Mouse (Mus musculus) liver, embryonic 13.5 days (tissue): ENCODE data around the gene Slco2a1. TPM values are rescaled to one million over a fixed set of nuclear protein-coding genes. Genes with fewer than 3 reads are reported as not detected.

ENCODE experiments used
- ATAC-seq: fragments of 200-750 bp; cut with Nextera tagmentation; 2 replicates; pipeline ENCODE4 v1.8.0; 2017; ENCODE audit warnings: low read depth, mild to moderate bottlenecking, moderate number of reproducible peaks, moderate library complexity
- DNase-seq: peaks from one replicate; pipeline ENCODE4 v3.0.0; 2022
- H3K27ac ChIP-seq: fragments of 300-500 bp; sonication (generic); 2 replicates; pipeline ENCODE4 v1.5.1; 2015; ENCODE audit warnings: moderate library complexity, mild to moderate bottlenecking, inconsistent platforms
- H3K27me3 ChIP-seq: fragments of 300-500 bp; sonication (generic); 2 replicates; pipeline ENCODE4 v1.6.1; 2015; ENCODE audit warnings: mild to moderate bottlenecking, inconsistent platforms
- H3K36me3 ChIP-seq: fragments of 300-500 bp; sonication (generic); 2 replicates; pipeline ENCODE4 v1.6.1; 2015; ENCODE audit warnings: mild to moderate bottlenecking, inconsistent platforms
- H3K4me1 ChIP-seq: fragments of 300-500 bp; sonication (generic); replicated peaks from 2 replicates; pipeline ENCODE4 v1.6.1; 2015; ENCODE audit warnings: inconsistent platforms
- H3K4me2 ChIP-seq: fragments of 300-500 bp; sonication (generic); 2 replicates; pipeline ENCODE4 v1.6.1; 2015; ENCODE audit warnings: inconsistent platforms, mild to moderate bottlenecking, moderate library complexity
- H3K4me3 ChIP-seq: fragments of 300-500 bp; sonication (generic); replicated peaks from 2 replicates; pipeline ENCODE4 v1.5.1; 2015; ENCODE audit warnings: mild to moderate bottlenecking, inconsistent platforms
- H3K9ac ChIP-seq: fragments of 300-500 bp; sonication (generic); 2 replicates; pipeline ENCODE4 v1.6.1; 2015; ENCODE audit warnings: mild to moderate bottlenecking, inconsistent platforms
- H3K9me3 ChIP-seq: fragments of 300-500 bp; sonication (generic); replicated peaks from 2 replicates; pipeline ENCODE4 v1.6.1; 2016; ENCODE audit warnings: inconsistent platforms
- WGBS: fragments of 180-500 bp; shearing (Covaris S2); methylation state at CpG from one replicate; pipeline ENCODE4 v1.1.7; 2015; ENCODE audit not compliant: insufficient replicate concordance; 5-methylcytosine and 5-hydroxymethylcytosine counted together
- polyA plus RNA-seq: library from polyadenylated mRNA; unstranded; fragments of >200 nt; fragmentation: Nextera tagmentation; extraction: Ambion mirVana; gene quantifications from 2 replicates; pipeline ENCODE4 v1.2.1, GENCODE M21; 2015

The Slco2a1 gene
- polyA plus RNA-seq, 1 experiment from 2014 or later, result 1.5 TPM

- Histone ChIP-seq H3K27me3 (no peaks in the 10 kb centered on the region), H3K9me3 (no peaks in the 10 kb centered on the region)
- 65% methylated on average over 7 of the region's 7 CpGs for WGBS
Observed at GRCm38 (mm10) chr9:103071541-103072203, 83.2 kb downstream of the Slco2a1 start.

GRCm38 (mm10) chr9:103072204-103072599, 83.7 kb downstream of the Slco2a1 start:
- H3K4me3 ChIP-seq, result no peak overlapping the region
- DNase-seq (no peak), ATAC-seq (no peak)
- WGBS, result 73% methylated on average over 6 of the region's 6 CpGs
- no peaks in the 10 kb centered on the region for H3K27me3 ChIP-seq
- H3K36me3 ChIP-seq, result no peaks in the 10 kb centered on the region
- H3K9me3 ChIP-seq, result no peaks in the 10 kb centered on the region
- H3K27ac ChIP-seq, result no peak overlapping the region
- no peaks in the 10 kb centered on the region for H3K4me1 ChIP-seq
- H3K9ac ChIP-seq, result no peak overlapping the region
- no peak overlapping the region for H3K4me2 ChIP-seq

More at GRCm38 (mm10) chr9:103071541-103072203, 83.2 kb downstream of the Slco2a1 start:
- Histone ChIP-seq H3K27ac (no peak overlapping the region), H3K36me3 (no peaks in the 10 kb centered on the region), H3K4me2 (no peak overlapping the region), H3K9ac (no peak overlapping the region), H3K4me3 (no peak overlapping the region), H3K4me1 (no peaks in the 10 kb centered on the region)
- ATAC-seq, result no peak
- no peak for DNase-seq

GRCm38 (mm10) chr9:103072926-103073515, 84.5 kb downstream of the Slco2a1 start:
- Histone ChIP-seq H3K4me3 (no peak overlapping the region), H3K4me2 (no peak overlapping the region), H3K36me3 (no peaks in the 10 kb centered on the region), H3K27me3 (no peaks in the 10 kb centered on the region), H3K9me3 (no peaks in the 10 kb centered on the region), H3K4me1 (no peaks in the 10 kb centered on the region; the same call in 1 of the 2 replicates), H3K27ac (no peak overlapping the region), H3K9ac (no peak overlapping the region)
- no peak for ATAC-seq
- no peak for DNase-seq
- WGBS, result 59% methylated on average over 11 of the region's 11 CpGs

- no peak overlapping the region for H3K4me3 ChIP-seq
- no peak overlapping the region for H3K9ac ChIP-seq
- ATAC-seq, result no peak
- no peak for DNase-seq
- 71% methylated on average over 21 of the region's 21 CpGs for WGBS
- H3K4me2 ChIP-seq, result no peak overlapping the region
- H3K27ac ChIP-seq, result no peak overlapping the region
- no peaks in the 10 kb centered on the region for H3K27me3 ChIP-seq
- H3K4me1 ChIP-seq, result no peaks in the 10 kb centered on the region; the same call in 1 of the 2 replicates
- H3K36me3 ChIP-seq, result no peaks in the 10 kb centered on the region
- H3K9me3 ChIP-seq, result no peaks in the 10 kb centered on the region
Observed at GRCm38 (mm10) chr9:103076836-103077531, 88.5 kb downstream of the Slco2a1 start.

GRCm38 (mm10) chr9:103078194-103078691, 89.7 kb downstream of the Slco2a1 start:
- 47% methylated on average over 6 of the region's 6 CpGs for WGBS

GRCm38 (mm10) chr9:103080211-103080610, 91.7 kb downstream of the Slco2a1 start:
- Histone ChIP-seq H3K36me3 (no peaks in the 10 kb centered on the region), H3K4me3 (no peak overlapping the region), H3K27ac (no peak overlapping the region), H3K9ac (no peak overlapping the region), H3K9me3 (no peaks in the 10 kb centered on the region), H3K4me1 (no peaks in the 10 kb centered on the region; the same call in 1 of the 2 replicates), H3K27me3 (no peaks in the 10 kb centered on the region), H3K4me2 (no peak overlapping the region)
- ATAC-seq (no peak), DNase-seq (no peak)
- 68% methylated on average over 3 of the region's 3 CpGs for WGBS

More at GRCm38 (mm10) chr9:103078194-103078691, 89.7 kb downstream of the Slco2a1 start:
- Histone ChIP-seq H3K36me3 (no peaks in the 10 kb centered on the region), H3K9ac (no peak overlapping the region), H3K4me1 (no peaks in the 10 kb centered on the region; the same call in 1 of the 2 replicates), H3K27ac (no peak overlapping the region), H3K4me2 (no peak overlapping the region), H3K4me3 (no peak overlapping the region), H3K27me3 (no peaks in the 10 kb centered on the region), H3K9me3 (no peaks in the 10 kb centered on the region)
- no peak for DNase-seq
- ATAC-seq, result no peak

- H3K27ac ChIP-seq, result no peak overlapping the region
- H3K36me3 ChIP-seq, result no peaks in the 10 kb centered on the region
- ATAC-seq, result no peak
- H3K9ac ChIP-seq, result no peak overlapping the region
- H3K4me1 ChIP-seq, result no peaks in the 10 kb centered on the region; the same call in 1 of the 2 replicates
- H3K27me3 ChIP-seq, result no peaks in the 10 kb centered on the region
- 53% methylated on average over 8 of the region's 8 CpGs for WGBS
- H3K9me3 ChIP-seq, result no peaks in the 10 kb centered on the region
- no peak overlapping the region for H3K4me2 ChIP-seq
- H3K4me3 ChIP-seq, result no peak overlapping the region
- no peak for DNase-seq
Observed at GRCm38 (mm10) chr9:103082246-103082975, 93.9 kb downstream of the Slco2a1 start.

- 49% methylated on average over 3 of the region's 3 CpGs for WGBS
Observed at GRCm38 (mm10) chr9:103083405-103083804, 94.9 kb downstream of the Slco2a1 start.

GRCm38 (mm10) chr9:103086736-103087135, 98.2 kb downstream of the Slco2a1 start:
- Histone ChIP-seq H3K27ac (no peak overlapping the region), H3K4me3 (no peak overlapping the region), H3K4me1 (peaks cover 24% of the 10 kb centered on the region), H3K9ac (no peak overlapping the region), H3K9me3 (no peaks in the 10 kb centered on the region), H3K4me2 (no peak overlapping the region), H3K36me3 (no peaks in the 10 kb centered on the region), H3K27me3 (no peaks in the 10 kb centered on the region)
- DNase-seq, result no peak
- ATAC-seq, result no peak
- 83% methylated on average over 6 of the region's 6 CpGs for WGBS

More at GRCm38 (mm10) chr9:103083405-103083804, 94.9 kb downstream of the Slco2a1 start:
- ATAC-seq (no peak), DNase-seq (no peak)
- H3K4me2 ChIP-seq, result no peak overlapping the region
- no peaks in the 10 kb centered on the region for H3K36me3 ChIP-seq
- no peaks in the 10 kb centered on the region for H3K4me1 ChIP-seq
- H3K27ac ChIP-seq, result no peak overlapping the region
- H3K9ac ChIP-seq, result no peak overlapping the region
- H3K9me3 ChIP-seq, result no peaks in the 10 kb centered on the region
- H3K4me3 ChIP-seq, result no peak overlapping the region
- no peaks in the 10 kb centered on the region for H3K27me3 ChIP-seq

- 64% methylated on average over 8 of the region's 8 CpGs for WGBS
- Histone ChIP-seq H3K4me3 (no peak overlapping the region), H3K27ac (no peak overlapping the region), H3K4me2 (no peak overlapping the region), H3K36me3 (no peaks in the 10 kb centered on the region), H3K4me1 (peaks cover 30% of the 10 kb centered on the region), H3K9me3 (no peaks in the 10 kb centered on the region), H3K9ac (no peak overlapping the region), H3K27me3 (no peaks in the 10 kb centered on the region)
- ATAC-seq (no peak), DNase-seq (no peak)
Observed at GRCm38 (mm10) chr9:103087301-103087700, 98.8 kb downstream of the Slco2a1 start.

- H3K27ac ChIP-seq, result no peak overlapping the region
- no peak overlapping the region for H3K4me2 ChIP-seq
- H3K9me3 ChIP-seq, result no peaks in the 10 kb centered on the region
- no peaks in the 10 kb centered on the region for H3K36me3 ChIP-seq
- peaks cover 35% of the 10 kb centered on the region for H3K4me1 ChIP-seq
- ATAC-seq (no peak), DNase-seq (no peak)
- no peak overlapping the region for H3K4me3 ChIP-seq
- H3K9ac ChIP-seq, result no peak overlapping the region
- H3K27me3 ChIP-seq, result no peaks in the 10 kb centered on the region
- WGBS, result 55% methylated on average over 2 of the region's 2 CpGs
Observed at GRCm38 (mm10) chr9:103088661-103089060, 100.1 kb downstream of the Slco2a1 start.
